Mouse (Mus musculus) liver, embryonic 12.5 days (tissue): Measurements from ENCODE around the gene Cog1. TPM values are rescaled to one million over a fixed set of nuclear protein-coding genes. Genes with fewer than 3 reads are reported as not detected.
"Not testable (repeated sequence)": the region's sequence is repeated elsewhere in the genome, so short reads cannot be mapped to it uniquely, and the experiment has no call there.

Experiments used
- ATAC-seq: fragments of 200-750 bp; cut with Nextera tagmentation; 2 replicates; pipeline ENCODE4 v1.8.0; 2017; ENCODE audit warnings: moderate number of reproducible peaks, mild to moderate bottlenecking, moderate library complexity
- H3K27ac ChIP-seq: fragments of 300-500 bp; sonication (generic); 2 replicates; pipeline ENCODE4 v1.5.1; 2016; ENCODE audit warnings: mild to moderate bottlenecking
- H3K27me3 ChIP-seq: fragments of 300-500 bp; sonication (generic); replicated peaks from 2 replicates; pipeline ENCODE4 v1.6.1; 2016; ENCODE audit warnings: mild to moderate bottlenecking, moderate library complexity
- H3K36me3 ChIP-seq: fragments of 300-500 bp; sonication (generic); 2 replicates; pipeline ENCODE4 v1.6.1; 2016; ENCODE audit warnings: mild to moderate bottlenecking, moderate library complexity
- H3K4me1 ChIP-seq: fragments of 300-500 bp; sonication (generic); 2 replicates; pipeline ENCODE4 v1.6.1; 2016
- H3K4me2 ChIP-seq: fragments of 300-500 bp; sonication (generic); 2 replicates; pipeline ENCODE4 v1.6.1; 2016; ENCODE audit warnings: mild to moderate bottlenecking, moderate library complexity
- H3K4me3 ChIP-seq: fragments of 300-500 bp; sonication (generic); 2 replicates; pipeline ENCODE4 v1.5.1; 2016; ENCODE audit warnings: mild to moderate bottlenecking, moderate library complexity
- H3K9ac ChIP-seq: fragments of 300-500 bp; sonication (generic); 2 replicates; pipeline ENCODE4 v1.6.1; 2016; ENCODE audit warnings: mild to moderate bottlenecking, moderate library complexity
- H3K9me3 ChIP-seq: fragments of 300-500 bp; sonication (generic); replicated peaks from 2 replicates; pipeline ENCODE4 v1.6.1; 2016; ENCODE audit warnings: mild to moderate bottlenecking, moderate library complexity
- WGBS: fragments of 180-500 bp; shearing (Covaris S2); methylation state at CpG from one replicate; pipeline ENCODE4 v1.1.7; 2016; ENCODE audit not compliant: insufficient replicate concordance; 5-methylcytosine and 5-hydroxymethylcytosine counted together
- polyA plus RNA-seq: library from polyadenylated mRNA; unstranded; fragments of >200 nt; fragmentation: Nextera tagmentation; extraction: Ambion mirVana; gene quantifications from 2 replicates; pipeline ENCODE4 v1.2.1, GENCODE M21; 2016

Gene Cog1
- polyA plus RNA-seq, 1 experiment from 2014 or later = 21.7 TPM

DNA sequence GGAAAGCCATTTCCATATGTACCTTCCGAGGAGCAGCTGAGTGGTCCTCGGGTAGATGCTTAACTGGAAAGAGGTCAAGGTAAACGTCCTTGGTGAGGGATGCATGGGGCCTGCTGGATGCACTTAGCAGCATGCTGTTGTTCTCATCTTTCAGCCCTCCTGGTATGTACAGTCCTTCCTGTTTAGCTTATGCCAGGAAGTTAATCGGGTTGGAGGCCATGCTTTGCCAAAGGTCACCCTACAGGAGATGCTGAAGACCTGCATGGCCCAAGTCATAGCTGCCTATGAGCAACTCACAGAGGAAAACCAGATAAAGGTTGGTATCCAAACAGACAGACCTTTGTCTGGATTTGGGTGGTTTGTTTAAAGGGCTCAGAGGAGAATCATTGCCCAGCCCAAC lies 8.3 kb downstream of the Cog1 start:
- Histone ChIP-seq H3K27ac (no peak overlapping the region), H3K9me3 (no peaks in the 10 kb centered on the region), H3K9ac (no peak overlapping the region), H3K36me3 (peaks cover 100% of the 10 kb centered on the region), H3K4me3 (no peak overlapping the region), H3K4me1 (no peaks in the 10 kb centered on the region), H3K27me3 (no peaks in the 10 kb centered on the region), H3K4me2 (no peak overlapping the region)
- WGBS = 75% methylated on average over 4 of the region's 4 CpGs
- no peak for ATAC-seq

DNA sequence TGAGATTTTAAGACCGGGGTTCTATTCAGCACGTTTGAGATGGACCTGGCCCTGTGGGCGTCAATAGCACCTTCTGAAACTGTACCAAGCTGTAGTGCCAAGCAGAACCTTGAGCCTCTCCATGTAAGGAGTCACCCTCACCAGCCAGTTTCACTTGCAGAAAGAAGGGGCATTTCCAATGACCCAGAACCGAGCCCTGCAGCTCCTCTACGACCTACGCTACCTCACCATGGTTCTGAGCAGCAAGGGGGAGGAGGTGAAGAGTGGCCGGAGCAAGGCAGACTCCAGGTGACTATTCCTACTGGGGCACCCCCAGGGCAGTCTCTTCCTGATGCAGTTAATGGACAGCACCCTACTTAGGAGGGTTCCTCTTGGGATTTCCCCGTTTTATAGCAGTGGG lies 9.3 kb downstream of the Cog1 start:
- peaks cover 100% of the 10 kb centered on the region for H3K36me3 ChIP-seq
- H3K9me3 ChIP-seq = no peaks in the 10 kb centered on the region
- no peaks in the 10 kb centered on the region for H3K4me1 ChIP-seq
- no peak overlapping the region for H3K4me3 ChIP-seq
- WGBS = 86% methylated on average over 8 of the region's 8 CpGs
- no peak overlapping the region for H3K27ac ChIP-seq
- ATAC-seq = no peak
- H3K4me2 ChIP-seq = no peak overlapping the region
- no peaks in the 10 kb centered on the region for H3K27me3 ChIP-seq
- no peak overlapping the region for H3K9ac ChIP-seq

DNA sequence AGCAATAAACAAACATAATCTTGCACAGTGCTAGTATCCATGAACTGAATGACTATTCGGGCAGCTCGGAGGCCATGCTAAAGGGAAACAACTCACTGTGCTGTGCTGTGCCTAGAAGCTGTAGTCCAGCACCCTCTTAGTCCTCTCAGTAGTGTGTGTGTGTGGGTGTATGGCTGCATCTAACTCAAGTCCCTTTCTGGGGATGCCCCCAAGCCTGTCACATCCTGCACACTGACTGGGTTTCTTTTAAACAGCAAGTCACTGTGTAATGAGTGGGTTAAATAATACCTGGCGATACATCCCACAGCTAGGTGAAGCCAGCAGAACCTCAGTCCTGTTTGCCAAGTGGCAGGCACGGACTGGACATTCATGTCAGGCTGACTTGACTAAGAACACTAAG lies 9.8 kb downstream of the Cog1 start:
- H3K4me1 ChIP-seq = no peaks in the 10 kb centered on the region
- H3K27me3 ChIP-seq = no peaks in the 10 kb centered on the region
- H3K27ac ChIP-seq = no peak overlapping the region
- H3K4me2 ChIP-seq = no peak overlapping the region
- no peak overlapping the region for H3K4me3 ChIP-seq
- no peak for ATAC-seq
- 86% methylated on average over 4 of the region's 4 CpGs for WGBS
- H3K36me3 ChIP-seq = peaks cover 100% of the 10 kb centered on the region
- no peak overlapping the region for H3K9ac ChIP-seq
- no peaks in the 10 kb centered on the region for H3K9me3 ChIP-seq

DNA sequence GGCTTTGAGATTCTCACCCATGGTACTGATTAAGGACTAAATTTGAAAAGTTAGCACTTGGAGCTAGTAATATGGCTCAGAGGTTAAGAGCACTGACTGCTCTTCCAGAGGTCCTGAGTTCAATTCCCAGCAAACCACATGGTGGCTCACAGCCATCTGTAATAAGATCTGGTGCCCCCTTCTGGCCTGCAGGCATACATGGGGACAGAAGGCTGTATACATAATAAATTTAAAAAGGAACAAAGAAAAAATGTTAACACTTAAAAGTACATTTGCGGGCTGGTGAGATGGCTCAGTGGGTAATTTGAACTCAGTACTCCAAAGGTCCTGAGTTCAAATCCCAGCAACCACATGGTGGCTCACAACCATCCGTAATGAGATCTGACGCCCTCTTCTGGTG lies 11.2 kb downstream of the Cog1 start:
- H3K36me3 ChIP-seq = peaks cover 100% of the 10 kb centered on the region
- ATAC-seq, H3K4me1 ChIP-seq, H3K4me2 ChIP-seq, H3K27ac ChIP-seq, H3K4me3 ChIP-seq, H3K9me3 ChIP-seq, H3K27me3 ChIP-seq, H3K9ac ChIP-seq: not testable (repeated sequence)
- WGBS = 84% methylated on average over 3 of the region's 3 CpGs

DNA sequence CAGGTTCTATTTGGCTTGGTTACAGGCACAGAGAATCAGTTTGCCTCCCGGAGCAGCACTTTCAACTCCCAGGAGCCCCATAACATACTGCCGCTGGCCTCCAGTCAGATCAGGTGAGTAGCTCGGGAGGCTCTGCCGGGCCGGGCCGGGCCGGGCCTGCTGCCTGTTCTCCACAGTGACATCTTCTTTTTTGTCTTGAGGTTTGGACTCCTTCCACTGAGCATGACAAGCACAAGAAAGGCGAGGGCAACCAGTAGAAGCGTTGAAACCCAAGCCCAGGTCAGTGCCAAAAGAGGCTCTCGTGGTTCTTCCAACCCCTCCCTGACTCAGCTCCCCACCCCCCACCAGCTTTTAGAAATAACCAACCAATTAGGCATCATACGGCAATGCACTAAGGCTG lies 12.0 kb downstream of the Cog1 start:
- Histone ChIP-seq H3K4me1 (peaks cover 4% of the 10 kb centered on the region; the same call in 1 of the 2 replicates), H3K9ac (no peak overlapping the region), H3K27me3 (no peaks in the 10 kb centered on the region)

DNA sequence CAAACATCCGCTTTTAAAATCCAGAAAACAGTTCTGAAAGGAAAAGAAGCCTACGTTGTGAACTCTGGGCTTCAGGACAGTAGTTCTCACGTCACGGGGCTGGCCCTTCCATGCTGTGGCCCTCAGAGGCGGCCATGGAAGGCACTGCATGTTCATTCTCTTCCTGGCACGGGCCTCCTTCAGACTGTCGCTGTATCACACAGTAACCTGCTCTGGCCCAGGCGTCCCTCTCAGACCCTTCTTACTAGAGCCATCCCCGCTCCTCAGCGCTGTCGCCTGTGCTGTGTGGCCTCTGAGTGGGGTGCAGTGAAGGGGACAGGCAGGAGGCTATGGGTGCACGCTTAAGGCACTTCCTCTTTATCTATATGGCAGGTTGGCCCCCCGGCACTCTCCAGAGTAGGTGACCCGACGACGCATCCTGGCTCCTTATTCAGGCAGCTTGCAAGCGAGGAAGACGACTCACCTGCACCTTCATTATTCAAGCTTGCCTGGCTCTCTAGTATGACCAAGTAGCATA lies 12.9 kb downstream of the Cog1 start:
- Histone ChIP-seq H3K4me1 (peaks cover 13% of the 10 kb centered on the region), H3K9ac (no peak overlapping the region), H3K27me3 (no peaks in the 10 kb centered on the region), H3K36me3 (peaks cover 93% of the 10 kb centered on the region), H3K4me2 (no peak overlapping the region), H3K9me3 (no peaks in the 10 kb centered on the region), H3K4me3 (no peak overlapping the region), H3K27ac (no peak overlapping the region)
- 84% methylated on average over 18 of the region's 18 CpGs for WGBS
- no peak for ATAC-seq

More for the DNA sequence above, 12.0 kb downstream of the Cog1 start:
- WGBS = 92% methylated on average over 11 of the region's 11 CpGs
- peaks cover 98% of the 10 kb centered on the region for H3K36me3 ChIP-seq
- no peak for ATAC-seq
- no peak overlapping the region for H3K4me3 ChIP-seq
- no peak overlapping the region for H3K27ac ChIP-seq
- H3K9me3 ChIP-seq = no peaks in the 10 kb centered on the region
- H3K4me2 ChIP-seq = no peak overlapping the region

DNA sequence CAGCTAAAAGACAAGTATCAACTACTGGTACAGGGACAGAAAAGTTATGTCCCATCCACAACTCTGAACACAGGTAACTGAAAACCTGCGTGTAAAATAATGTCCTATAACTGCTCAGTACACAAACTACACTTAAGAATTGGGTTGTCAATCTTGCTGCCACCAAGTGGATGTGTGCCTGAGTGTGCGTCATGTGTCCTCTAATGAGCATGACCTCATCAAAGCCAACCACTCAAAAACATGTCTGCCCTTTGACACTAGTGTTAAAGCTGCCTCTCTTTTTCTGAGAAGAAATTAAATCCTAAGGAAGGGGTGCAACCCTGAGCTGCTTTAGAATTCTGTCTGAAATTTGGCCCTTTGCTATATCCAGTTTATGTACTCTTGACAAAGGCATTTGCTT lies 15.3 kb downstream of the Cog1 start:
- Histone ChIP-seq H3K27me3 (no peaks in the 10 kb centered on the region), H3K36me3 (peaks cover 93% of the 10 kb centered on the region), H3K4me1 (peaks cover 37% of the 10 kb centered on the region), H3K27ac (no peak overlapping the region), H3K9ac (no peak overlapping the region), H3K4me2 (no peak overlapping the region), H3K9me3 (no peaks in the 10 kb centered on the region), H3K4me3 (no peak overlapping the region)
- WGBS = 81% methylated on average over 2 of the region's 2 CpGs
- ATAC-seq = no peak

DNA sequence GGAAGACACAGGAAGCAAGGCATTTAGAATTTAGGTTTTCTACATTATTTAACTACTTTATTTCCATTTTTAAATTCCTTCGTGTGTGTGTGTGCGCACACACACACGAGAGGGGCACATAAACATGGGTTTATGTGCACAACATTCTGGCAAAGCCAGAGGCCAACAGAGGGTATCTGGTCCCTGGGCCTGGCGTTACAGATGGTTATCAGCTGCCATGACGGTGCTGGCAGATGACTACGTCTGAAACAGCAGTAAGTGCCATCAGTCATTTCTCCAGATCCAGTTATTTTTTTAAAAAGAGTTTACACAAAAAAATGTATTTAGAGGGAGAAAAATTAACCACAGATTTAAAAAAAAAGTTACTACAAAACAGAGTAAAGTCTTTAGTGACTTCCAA lies 17.2 kb downstream of the Cog1 start:
- no peaks in the 10 kb centered on the region for H3K27me3 ChIP-seq
- peak overlapping the region; percentile 84 for H3K27ac ChIP-seq
- peak overlapping the region; percentile 43; the same call in 1 of the 2 replicates for H3K9ac ChIP-seq
- peak overlapping the region; percentile 61 for H3K4me2 ChIP-seq
- peak; percentile 72 for ATAC-seq
- H3K9me3 ChIP-seq = no peaks in the 10 kb centered on the region
- H3K36me3 ChIP-seq = peaks cover 92% of the 10 kb centered on the region
- 44% methylated on average over 6 of the region's 6 CpGs for WGBS
- peak overlapping the region; percentile 19; the same call in 1 of the 2 replicates for H3K4me3 ChIP-seq
- H3K4me1 ChIP-seq = peaks cover 54% of the 10 kb centered on the region

DNA sequence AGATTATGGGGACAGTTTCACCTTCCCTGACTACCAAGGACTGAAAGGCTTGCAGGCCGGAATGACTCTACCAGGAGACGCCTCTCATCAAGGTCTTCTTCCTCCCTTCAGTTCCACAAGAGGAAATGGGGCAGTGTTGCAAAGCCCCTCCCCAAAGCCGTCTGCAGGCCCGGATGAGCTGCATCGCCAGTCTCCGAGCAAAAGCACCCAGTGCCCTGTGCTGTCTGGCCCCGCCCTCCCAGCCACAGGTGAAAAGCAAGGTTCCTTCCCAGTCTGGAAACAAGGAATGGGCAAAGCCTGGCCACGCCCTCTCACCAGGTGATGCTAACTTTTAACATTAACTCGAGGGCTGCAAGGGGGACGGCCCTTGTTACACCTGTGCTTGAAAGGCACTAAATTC lies 17.7 kb downstream of the Cog1 start:
- H3K4me2 ChIP-seq = peak overlapping the region; percentile 61
- H3K27ac ChIP-seq = peak overlapping the region; percentile 84
- no peaks in the 10 kb centered on the region for H3K9me3 ChIP-seq
- peak overlapping the region; percentile 43; the same call in 1 of the 2 replicates for H3K9ac ChIP-seq
- no peaks in the 10 kb centered on the region for H3K27me3 ChIP-seq
- peak overlapping the region; percentile 19; the same call in 1 of the 2 replicates for H3K4me3 ChIP-seq
- peaks cover 92% of the 10 kb centered on the region for H3K36me3 ChIP-seq
- peaks cover 59% of the 10 kb centered on the region for H3K4me1 ChIP-seq
- 37% methylated on average over 10 of the region's 10 CpGs for WGBS
- ATAC-seq = peak; percentile 44

DNA sequence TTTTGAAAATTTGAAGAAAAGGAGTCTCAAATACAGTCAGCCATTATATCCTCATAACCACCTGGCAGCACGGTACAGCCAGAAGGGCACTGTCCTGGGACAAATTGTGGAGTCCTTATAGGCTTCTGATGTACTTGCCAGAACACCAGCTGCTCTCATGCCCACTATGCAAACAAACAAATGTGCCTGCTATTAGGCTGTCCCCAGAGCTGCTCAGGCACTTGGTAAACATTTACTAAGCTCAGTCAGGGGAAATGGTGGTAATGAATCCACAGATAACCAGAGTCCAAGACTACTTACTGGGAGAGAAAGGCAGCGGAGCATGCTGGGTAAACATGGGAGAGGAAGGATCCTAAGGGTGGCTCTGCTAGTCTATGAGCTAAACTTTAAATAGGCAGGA lies 18.2 kb downstream of the Cog1 start:
- peak overlapping the region; percentile 84 for H3K27ac ChIP-seq
- 0 out of 2 replicates have a peak overlapping the region, but pooled peaks have one; percentile 0 for H3K9ac ChIP-seq
- WGBS = 71% methylated on average over 2 of the region's 2 CpGs
- no peak overlapping the region for H3K4me3 ChIP-seq
- peaks cover 92% of the 10 kb centered on the region for H3K36me3 ChIP-seq
- H3K27me3 ChIP-seq = no peaks in the 10 kb centered on the region
- H3K4me2 ChIP-seq = peak overlapping the region; percentile 61
- H3K9me3 ChIP-seq = no peaks in the 10 kb centered on the region
- ATAC-seq = no peak
- H3K4me1 ChIP-seq = peaks cover 59% of the 10 kb centered on the region

DNA sequence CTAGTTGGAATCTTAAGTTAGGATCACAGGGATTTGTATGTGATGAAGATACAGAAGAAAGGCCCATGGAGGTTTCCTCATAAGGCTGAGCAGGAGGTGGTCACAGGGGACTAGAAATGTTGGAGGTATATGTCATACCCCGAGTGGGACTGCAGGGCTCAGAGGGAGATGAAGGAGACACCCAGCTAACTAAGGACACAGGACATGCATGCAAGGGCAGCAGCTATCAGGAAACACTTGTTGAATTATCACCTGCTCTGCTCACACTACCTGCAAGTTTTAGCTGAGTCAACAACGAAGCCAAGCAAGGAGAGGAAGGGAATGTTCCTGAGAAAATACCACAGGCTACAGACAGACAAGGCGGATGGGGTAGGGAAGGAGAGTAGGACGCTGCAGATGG lies 18.7 kb downstream of the Cog1 start:
- ATAC-seq = no peak
- no peak overlapping the region for H3K4me3 ChIP-seq
- no peaks in the 10 kb centered on the region for H3K9me3 ChIP-seq
- no peak overlapping the region for H3K4me2 ChIP-seq
- peaks cover 92% of the 10 kb centered on the region for H3K36me3 ChIP-seq
- H3K4me1 ChIP-seq = peaks cover 64% of the 10 kb centered on the region
- no peaks in the 10 kb centered on the region for H3K27me3 ChIP-seq
- peak overlapping the region; percentile 23; the same call in 1 of the 2 replicates for H3K9ac ChIP-seq
- 73% methylated on average over 4 of the region's 4 CpGs for WGBS
- H3K27ac ChIP-seq = peak overlapping the region; percentile 84

DNA sequence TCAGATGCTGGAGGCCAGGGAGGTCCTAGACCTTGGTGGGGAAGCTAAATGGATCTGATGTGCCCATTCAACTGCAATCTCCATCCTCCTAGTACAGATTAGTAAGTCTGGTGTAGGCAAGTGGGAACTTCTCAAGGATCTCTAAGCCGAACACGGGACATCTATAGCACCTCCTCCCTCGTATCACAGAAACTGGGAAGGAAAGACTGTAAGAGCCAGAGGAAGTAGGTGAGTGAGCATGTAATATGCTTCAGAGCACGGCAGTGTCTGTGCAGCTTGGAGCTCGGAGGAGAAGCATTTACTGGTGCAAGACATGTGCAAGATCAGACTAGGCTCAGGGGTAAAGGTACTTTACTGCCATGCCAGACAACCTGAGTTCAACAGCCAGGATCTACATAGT lies 19.9 kb downstream of the Cog1 start:
- Histone ChIP-seq H3K4me2 (no peak overlapping the region), H3K4me3 (no peak overlapping the region), H3K27ac (peak overlapping the region; percentile 84; the same call in 1 of the 2 replicates), H3K4me1 (peaks cover 69% of the 10 kb centered on the region), H3K27me3 (no peaks in the 10 kb centered on the region), H3K9me3 (no peaks in the 10 kb centered on the region), H3K36me3 (peaks cover 92% of the 10 kb centered on the region), H3K9ac (no peak overlapping the region)
- no peak for ATAC-seq
- WGBS = 83% methylated on average over 5 of the region's 5 CpGs

DNA sequence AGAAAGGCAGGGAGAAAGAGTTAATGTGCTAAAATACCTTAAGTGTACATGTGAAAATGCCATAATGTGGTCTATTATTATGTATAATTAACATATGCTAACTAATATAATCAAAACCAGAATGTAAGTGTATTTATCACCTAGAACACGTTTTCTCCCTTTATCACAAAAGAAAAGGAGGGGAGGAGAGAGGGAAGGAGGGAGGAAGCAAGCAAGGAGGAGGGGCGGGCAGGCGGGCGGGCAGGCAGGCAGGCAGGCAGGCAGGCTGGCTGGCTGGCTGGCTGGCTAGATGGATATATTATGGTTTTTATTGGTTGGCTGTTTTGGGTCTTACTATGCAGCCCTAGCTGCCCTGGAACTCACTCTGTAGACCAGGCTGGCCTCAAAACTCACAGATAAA lies 20.7 kb downstream of the Cog1 start:
- peaks cover 92% of the 10 kb centered on the region for H3K36me3 ChIP-seq
- peak overlapping the region; percentile 31; the same call in 1 of the 2 replicates for H3K9ac ChIP-seq
- peaks cover 69% of the 10 kb centered on the region for H3K4me1 ChIP-seq
- H3K4me2 ChIP-seq = no peak overlapping the region
- H3K9me3 ChIP-seq = no peaks in the 10 kb centered on the region
- ATAC-seq = peak; percentile 22; the same call in 1 of the 2 replicates
- H3K4me3 ChIP-seq = no peak overlapping the region
- 37% methylated on average over 4 of the region's 4 CpGs for WGBS
- H3K27ac ChIP-seq = peak overlapping the region; percentile 20; the same call in 1 of the 2 replicates
- no peaks in the 10 kb centered on the region for H3K27me3 ChIP-seq
